Mouse (Mus musculus) Muller cell, postnatal 12 days (primary cell): Measurements from ENCODE around the gene Zdhhc7.
A peak's percentile ranks its signal among the peaks of the same experiment; 100 is the strongest.

Source experiments
- DNase-seq: peaks from one replicate; pipeline ENCODE4 v3.0.0-alpha.2; 2015; ENCODE audit errors: inconsistent ontology term

Gene Zdhhc7

GRCm38 (mm10) chr8:120101068-120101972 is at the start of gene Zdhhc7:
Gene Zdhhc7 (minus strand): TSS chr8:120101482.
- peak; percentile 81 for DNase-seq

GRCm38 (mm10) chr8:120150028-120150427 is 48.7 kb upstream of the Zdhhc7 start:
- no peak for DNase-seq

GRCm38 (mm10) chr8:120146051-120146450 is 44.8 kb upstream of the Zdhhc7 start:
- no peak for DNase-seq

- DNase-seq = no peak
Observed at GRCm38 (mm10) chr8:120144652-120145301, 43.5 kb upstream of the Zdhhc7 start.

- DNase-seq = no peak
Observed at GRCm38 (mm10) chr8:120143911-120144651, 42.8 kb upstream of the Zdhhc7 start.

GRCm38 (mm10) chr8:120140769-120141168 is 39.5 kb upstream of the Zdhhc7 start:
- DNase-seq = no peak

- DNase-seq = no peak
Observed at GRCm38 (mm10) chr8:120138958-120139357, 37.7 kb upstream of the Zdhhc7 start.

- peak; percentile 35 for DNase-seq
Observed at GRCm38 (mm10) chr8:120136618-120137017, 35.3 kb upstream of the Zdhhc7 start.

GRCm38 (mm10) chr8:120135687-120136086 is 34.4 kb upstream of the Zdhhc7 start:
- no peak for DNase-seq

- DNase-seq = no peak
Observed at GRCm38 (mm10) chr8:120133169-120133568, 31.9 kb upstream of the Zdhhc7 start.

GRCm38 (mm10) chr8:120131158-120131557 is 29.9 kb upstream of the Zdhhc7 start:
- DNase-seq = no peak

GRCm38 (mm10) chr8:120129547-120129946 is 28.3 kb upstream of the Zdhhc7 start:
- DNase-seq = peak; percentile 59

- peak; percentile 55 for DNase-seq
Observed at GRCm38 (mm10) chr8:120126357-120127161, 25.3 kb upstream of the Zdhhc7 start.

GRCm38 (mm10) chr8:120124836-120125389 is 23.6 kb upstream of the Zdhhc7 start:
- DNase-seq = no peak

- DNase-seq = no peak
Observed at GRCm38 (mm10) chr8:120124261-120124660, 23.0 kb upstream of the Zdhhc7 start.

GRCm38 (mm10) chr8:120120951-120121350 is 19.7 kb upstream of the Zdhhc7 start:
- peak; percentile 46 for DNase-seq

- no peak for DNase-seq
Observed at GRCm38 (mm10) chr8:120119931-120120330, 18.6 kb upstream of the Zdhhc7 start.

- DNase-seq = no peak
Observed at GRCm38 (mm10) chr8:120119429-120119828, 18.1 kb upstream of the Zdhhc7 start.

GRCm38 (mm10) chr8:120118847-120119246 is 17.6 kb upstream of the Zdhhc7 start:
- no peak for DNase-seq

GRCm38 (mm10) chr8:120118162-120118561 is 16.9 kb upstream of the Zdhhc7 start:
- no peak for DNase-seq

GRCm38 (mm10) chr8:120116600-120116999 is 15.3 kb upstream of the Zdhhc7 start:
- no peak for DNase-seq
